Mouse (Mus musculus): ENCODE data around the gene Epor. TPM values are rescaled to one million over a fixed set of nuclear protein-coding genes. Genes with fewer than 3 reads are reported as not detected.

The Epor gene
- total and polyA plus RNA-seq, 3 experiments = 192 to 440 TPM; not detected in 1

DNA sequence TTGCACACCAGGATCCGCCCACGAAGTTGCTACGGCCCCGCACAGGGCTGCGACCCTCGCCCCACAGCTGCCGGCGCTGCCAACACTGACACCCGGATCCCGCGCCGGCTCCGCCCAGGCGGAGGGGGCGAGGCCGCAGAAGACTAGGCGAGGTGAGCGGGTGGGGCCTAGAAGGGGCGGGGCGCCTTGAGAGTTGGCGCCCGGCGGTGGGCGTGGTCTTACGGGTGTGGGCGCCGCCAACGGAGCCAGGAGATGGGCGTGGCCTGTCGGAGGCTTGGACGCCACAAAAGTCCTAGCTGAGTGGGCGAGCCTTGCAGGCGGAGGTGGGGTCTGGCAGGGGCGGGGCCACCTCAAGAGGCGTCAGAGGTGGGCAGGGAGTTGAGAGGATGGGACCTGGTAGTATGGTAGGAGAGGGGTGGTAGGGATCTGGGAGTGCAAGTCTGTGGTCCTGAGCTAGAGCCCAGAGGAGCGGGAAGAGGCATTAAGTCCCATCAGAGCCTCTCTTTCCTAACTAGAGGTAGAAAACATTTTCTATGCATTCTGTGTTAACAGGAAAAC is 45.2 kb downstream of the Epor start, which contains the start of gene Rab3d:
Gene Rab3d, minus strand, starts transcription at position 158 of the 558 bp plus-strand sequence.
- no peaks in the 10 kb centered on the region for H3K27me3 ChIP-seq (ENCODE audit: control insufficient read depth in 1 of 2, insufficient read depth in 2 of 2, low read length in 2 of 2)
- H3K79me2 ChIP-seq (ENCODE audit: control insufficient read depth, insufficient read depth, low read length, poor library complexity) = peaks cover 3% of the 10 kb centered on the region; the same call in 1 of the 2 replicates
- peaks cover 0 to 10% of the 10 kb centered on the region in 2 experiments; a peak in 2 of 4 replicates for H3K36me3 ChIP-seq (ENCODE audit: control insufficient read depth in 1 of 2, insufficient read depth in 2 of 2, low read length in 2 of 2)
- peak within 1 kb of the TSS; percentile 2; the same call in 1 of the 2 replicates for H3K27ac ChIP-seq (ENCODE audit: control insufficient read depth, low read depth, low read length)
- peak within 1 kb of the TSS; percentile 61 for H3K9ac ChIP-seq (ENCODE audit: control insufficient read depth, low read depth, low read length, poor library complexity, severe bottlenecking)
- peak; percentile 100 for DNase-seq (ENCODE audit: low read depth, low spot score)
- H3K4me1 ChIP-seq (ENCODE audit: control insufficient read depth in 1 of 2, insufficient read depth in 2 of 2, low read length in 2 of 2) = peaks cover 7 to 12% of the 10 kb centered on the region in 2 experiments
- H3K9me3 ChIP-seq (replicated peaks; ENCODE audit: insufficient read depth, low read length) = no peaks in the 10 kb centered on the region
- peak within 1 kb of the TSS; percentile 65 to 94 for H3K4me3 ChIP-seq (ENCODE audit: control insufficient read depth in 1 of 2, insufficient read depth in 1 of 2, low read depth in 2 of 2, low read length in 2 of 2)
- TF ChIP-seq HCFC1 (IDR thresholded peaks at IDR 0.05; ENCODE audit: low read depth, low read length) (peak; percentile 73), GATA1 (IDR thresholded peaks at IDR 0.05; ENCODE audit: low read depth, low read length) (no peak), NRF1 (IDR thresholded peaks at IDR 0.05; ENCODE audit: insufficient read depth, low read depth, low read length, poor library complexity, severe bottlenecking) (peak; percentile 53), POLR2A (IDR thresholded peaks at IDR 0.05; ENCODE audit: control insufficient read depth in 1 of 2, insufficient read depth in 1 of 2, low read depth in 1 of 2, low read length in 2 of 2, poor library complexity in 1 of 2) (peak in 1 of 2 experiments; percentile 87; a peak in 2 of 4 replicates), POLR2AphosphoS2 (IDR thresholded peaks at IDR 0.05; ENCODE audit: low read length) (peak; percentile 80; the same call in 1 of the 2 replicates), TAL1 (IDR thresholded peaks at IDR 0.05; ENCODE audit: low read length) (no peak), CTCF (IDR thresholded peaks at IDR 0.05 in 2 of 3, conservative IDR thresholded peaks at IDR 0.05 in 1 of 3; ENCODE audit: control insufficient read depth in 1 of 3, insufficient read depth in 1 of 3, low read depth in 2 of 3, low read length in 3 of 3, poor library complexity in 1 of 3, severe bottlenecking in 1 of 3) (no peak; a peak in 1 of 6 replicates), JUND (IDR thresholded peaks at IDR 0.05; ENCODE audit: low read depth, low read length) (no peak), ELF1 (IDR thresholded peaks at IDR 0.05; ENCODE audit: low read depth, low read length) (peak; percentile 55), ZC3H11A (IDR thresholded peaks at IDR 0.05; ENCODE audit: low read depth, low read length) (no peak), NELFE (IDR thresholded peaks at IDR 0.05; ENCODE audit: low read depth, low read length) (peak; percentile 79), GABPA (IDR thresholded peaks at IDR 0.05; ENCODE audit: low read depth, low read length) (no peak), E2F4 (IDR thresholded peaks at IDR 0.05; ENCODE audit: borderline replicate concordance, low read depth, low read length) (peak; percentile 77; the same call in 1 of the 2 replicates), SMC3 (IDR thresholded peaks at IDR 0.05; ENCODE audit: low read depth, low read length) (0 out of 2 replicates have a peak, but pooled peaks have one; percentile 2), RAD21 (IDR thresholded peaks at IDR 0.05; ENCODE audit: low read depth, low read length) (no peak), MAFK (IDR thresholded peaks at IDR 0.05; ENCODE audit: borderline replicate concordance, low read depth, low read length) (peak; percentile 4; the same call in 1 of the 2 replicates), BHLHE40 (IDR thresholded peaks at IDR 0.05; ENCODE audit: borderline replicate concordance, low read depth, low read length) (no peak), EP300 (IDR thresholded peaks at IDR 0.05; ENCODE audit: low read depth in 1 of 2, low read length in 2 of 2) (peak in 1 of 2 experiments; percentile 28; a peak in 2 of 4 replicates), ZKSCAN1 (IDR thresholded peaks at IDR 0.05; ENCODE audit: low read depth, low read length) (no peak), MXI1 (IDR thresholded peaks at IDR 0.05; ENCODE audit: low read depth, low read length) (peak; percentile 86), MYC (IDR thresholded peaks at IDR 0.05; ENCODE audit: low read depth, low read length) (no peak), CHD1 (IDR thresholded peaks at IDR 0.05; ENCODE audit: low read depth, low read length) (peak; percentile 53; the same call in 1 of the 2 replicates), ETS1 (IDR thresholded peaks at IDR 0.05; ENCODE audit: low read depth, low read length) (peak; percentile 34), MAX (IDR thresholded peaks at IDR 0.05; ENCODE audit: low read length) (no peak; the same call in none of the 2 replicates), USF1 (IDR thresholded peaks at IDR 0.05; ENCODE audit: low read depth, low read length) (peak; percentile 36; the same call in 1 of the 2 replicates), POLR2AphosphoS5 (IDR thresholded peaks at IDR 0.05; ENCODE audit: borderline replicate concordance, low read depth, low read length) (no peak), TBP (IDR thresholded peaks at IDR 0.05; ENCODE audit: low read depth, low read length) (peak; percentile 63; the same call in 1 of the 2 replicates), ZNF384 (IDR thresholded peaks at IDR 0.05; ENCODE audit: low read depth, low read length) (no peak; the same call in 1 of the 2 replicates), SIN3A (IDR thresholded peaks at IDR 0.05; ENCODE audit: low read length) (peak; percentile 63; the same call in 1 of the 2 replicates), UBTF (IDR thresholded peaks at IDR 0.05; ENCODE audit: borderline replicate concordance, insufficient read depth, low read depth, low read length) (no peak), RCOR1 (IDR thresholded peaks at IDR 0.05; ENCODE audit: low read depth, low read length) (0 out of 2 replicates have a peak, but pooled peaks have one; percentile 34), TCF12 (IDR thresholded peaks at IDR 0.05; ENCODE audit: low read depth, low read length) (peak; percentile 68), MEF2A (IDR thresholded peaks at IDR 0.05; ENCODE audit: extremely low read depth, insufficient replicate concordance, low read depth, low read length, poor library complexity, severe bottlenecking) (peak; percentile 33; the same call in 1 of the 2 replicates), USF2 (IDR thresholded peaks at IDR 0.05; ENCODE audit: borderline replicate concordance in 1 of 2, insufficient read depth in 1 of 2, low read depth in 1 of 2, low read length in 2 of 2) (no peak), MYB (IDR thresholded peaks at IDR 0.05; ENCODE audit: low read depth, low read length) (no peak)
